Mouse (Mus musculus) neural tube, embryonic 14.5 days (tissue): ENCODE measurements around the gene Vmn1r90. TPM values are rescaled to one million over a fixed set of nuclear protein-coding genes. Genes with fewer than 3 reads are reported as not detected.
"Not testable (repeated sequence)": the region's sequence is repeated elsewhere in the genome, so short reads cannot be mapped to it uniquely, and the experiment has no call there.

ENCODE experiments used
- ATAC-seq: fragments of 200-750 bp; cut with Nextera tagmentation; 2 replicates; pipeline ENCODE4 v1.8.0; 2017; ENCODE audit warnings: low read depth, mild to moderate bottlenecking, moderate TSS enrichment, moderate library complexity
- H3K27ac ChIP-seq: fragments of 300-500 bp; sonication (generic); 2 replicates; pipeline ENCODE4 v1.5.1; 2014; ENCODE audit warnings: low read depth, mild to moderate bottlenecking, control low read depth, low read length, moderate library complexity, mixed read lengths
- H3K27me3 ChIP-seq: fragments of 300-500 bp; sonication (generic); 2 replicates; pipeline ENCODE4 v1.6.1; 2014; ENCODE audit warnings: low read length; ENCODE audit not compliant: control insufficient read depth, insufficient read depth
- H3K36me3 ChIP-seq: fragments of 300-500 bp; sonication (generic); 2 replicates; pipeline ENCODE4 v1.6.1; 2014; ENCODE audit warnings: low read length, mixed read lengths; ENCODE audit not compliant: control insufficient read depth, insufficient read depth
- H3K4me1 ChIP-seq: fragments of 300-500 bp; sonication (generic); 2 replicates; pipeline ENCODE4 v1.6.1; 2014; ENCODE audit warnings: low read length; ENCODE audit not compliant: control insufficient read depth, insufficient read depth
- H3K4me2 ChIP-seq: fragments of 300-500 bp; sonication (generic); 2 replicates; pipeline ENCODE4 v1.6.1; 2014; ENCODE audit warnings: mild to moderate bottlenecking, low read depth, low read length, control low read depth
- H3K4me3 ChIP-seq: fragments of 300-500 bp; sonication (generic); 2 replicates; pipeline ENCODE4 v1.5.1; 2014; ENCODE audit warnings: low read depth, low read length, control low read depth, mixed read lengths
- H3K9ac ChIP-seq: fragments of 300-500 bp; sonication (generic); replicated peaks from 2 replicates; pipeline ENCODE4 v1.6.1; 2014; ENCODE audit warnings: low read depth, mild to moderate bottlenecking, control low read depth, low read length, mixed read lengths
- H3K9me3 ChIP-seq: fragments of 300-500 bp; sonication (generic); 2 replicates; pipeline ENCODE4 v1.6.1; 2016; ENCODE audit warnings: low read length; ENCODE audit not compliant: control insufficient read depth
- WGBS: fragments of 180-500 bp; shearing (Covaris S2); extraction: QIAGEN DNeasy Blood & Tissue Kit; methylation state at CpG from one replicate; pipeline ENCODE4 v1.1.7; 2014; 5-methylcytosine and 5-hydroxymethylcytosine counted together
- polyA plus RNA-seq: library from polyadenylated mRNA; unstranded; fragments of >200 nt; fragmentation: Nextera tagmentation; extraction: Ambion mirVana; gene quantifications from 2 replicates; pipeline ENCODE4 v1.2.1, GENCODE M21; 2014

Vmn1r90 gene
- 0.70 and 0.72 TPM in 2 replicates for polyA plus RNA-seq

DNA sequence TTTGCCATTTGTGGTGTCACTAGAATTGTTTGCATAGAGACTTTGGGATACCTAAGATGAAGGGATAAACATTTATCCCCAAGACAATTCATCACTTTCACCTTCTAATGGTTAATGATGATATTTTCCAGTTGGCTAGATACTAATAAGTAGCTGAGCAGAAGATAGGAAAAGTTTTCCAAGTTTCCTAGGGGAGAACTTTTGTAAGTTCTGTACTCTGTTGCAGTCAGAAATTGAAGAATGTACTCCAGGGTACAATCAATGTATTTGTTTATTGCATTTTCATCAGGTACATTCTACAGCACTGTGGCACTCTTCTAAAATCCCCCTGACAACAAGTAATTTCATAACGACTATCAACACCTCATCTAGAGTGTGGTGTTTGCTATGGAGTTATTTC, at the start of gene Vmn1r90:
Gene Vmn1r90, minus strand, starts transcription at position 101 of the 400 bp plus-strand sequence.
- H3K4me3 ChIP-seq: no peak within 1 kb of the TSS

DNA sequence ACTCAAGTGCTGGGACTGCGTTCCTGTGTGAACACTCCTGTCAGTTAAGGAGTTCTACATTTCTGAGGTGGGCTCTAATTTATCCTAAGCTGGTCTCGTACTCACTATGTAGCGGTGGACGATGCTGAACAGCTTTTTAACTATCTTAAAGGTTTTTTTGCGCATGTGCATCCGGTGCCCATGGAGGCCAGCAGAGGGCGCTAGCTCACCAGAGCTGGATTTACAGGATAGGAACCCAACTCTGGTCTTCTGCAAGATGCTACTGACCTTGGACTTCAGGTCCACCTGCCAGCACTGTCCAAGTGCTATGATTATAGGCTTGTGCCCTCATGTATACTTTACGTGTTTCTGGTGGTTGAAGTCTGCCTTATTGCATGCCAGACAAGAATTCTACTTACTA, 29.7 kb upstream of the Vmn1r90 start:
- not testable (repeated sequence) for ATAC-seq, H3K4me3 ChIP-seq
- 60% methylated on average over 8 of the region's 8 CpGs for WGBS

More for the DNA sequence above, at the start of gene Vmn1r90:
- no peak within 1 kb of the TSS for H3K4me2 ChIP-seq
- no peaks in the 10 kb centered on the region for H3K4me1 ChIP-seq
- no peak within 1 kb of the TSS for H3K9ac ChIP-seq
- H3K27me3 ChIP-seq: no peaks in the 10 kb centered on the region
- no peak for ATAC-seq
- no peak within 1 kb of the TSS for H3K27ac ChIP-seq
- no peaks in the 10 kb centered on the region for H3K9me3 ChIP-seq
- H3K36me3 ChIP-seq: no peaks in the 10 kb centered on the region
- 82% methylated on average over 1 of the region's 1 CpGs for WGBS

DNA sequence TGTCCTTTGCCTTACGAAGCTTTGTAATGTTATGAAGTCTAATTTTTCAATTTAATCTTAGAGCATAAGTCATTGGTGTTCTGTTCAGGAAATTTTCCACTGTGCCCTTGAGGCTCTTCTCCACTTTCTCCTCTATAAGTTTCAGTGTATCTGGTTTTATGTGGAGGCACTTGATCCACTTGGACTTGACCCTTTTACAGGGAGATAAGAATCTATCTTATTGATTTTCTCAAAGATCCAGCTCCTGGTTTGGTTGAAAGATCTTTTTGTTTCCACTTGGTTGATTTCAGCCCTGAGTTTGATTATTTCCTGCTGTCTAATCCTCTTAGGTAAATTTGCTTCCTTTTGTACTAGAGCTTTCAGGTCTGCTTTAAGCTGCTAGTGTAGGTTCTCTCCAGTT, 11.0 kb downstream of the Vmn1r90 start:
- whole genome bisulfite sequencing: 88% methylated on average over 1 of the region's 1 CpGs
- no peaks in the 10 kb centered on the region for H3K4me1 ChIP-seq
- no peak overlapping the region for H3K4me2 ChIP-seq
- no peak overlapping the region for H3K4me3 ChIP-seq
- ATAC-seq: no peak
- H3K36me3 ChIP-seq: no peaks in the 10 kb centered on the region
- H3K27me3 ChIP-seq: no peaks in the 10 kb centered on the region
- no peak overlapping the region for H3K27ac ChIP-seq
- no peak overlapping the region for H3K9ac ChIP-seq
- no peaks in the 10 kb centered on the region; the same call in none of the 2 replicates for H3K9me3 ChIP-seq

More for the DNA sequence above, 29.7 kb upstream of the Vmn1r90 start:
- H3K4me2 ChIP-seq, H3K9me3 ChIP-seq, H3K9ac ChIP-seq, H3K36me3 ChIP-seq, H3K27me3 ChIP-seq, H3K4me1 ChIP-seq, H3K27ac ChIP-seq: not testable (repeated sequence)

DNA sequence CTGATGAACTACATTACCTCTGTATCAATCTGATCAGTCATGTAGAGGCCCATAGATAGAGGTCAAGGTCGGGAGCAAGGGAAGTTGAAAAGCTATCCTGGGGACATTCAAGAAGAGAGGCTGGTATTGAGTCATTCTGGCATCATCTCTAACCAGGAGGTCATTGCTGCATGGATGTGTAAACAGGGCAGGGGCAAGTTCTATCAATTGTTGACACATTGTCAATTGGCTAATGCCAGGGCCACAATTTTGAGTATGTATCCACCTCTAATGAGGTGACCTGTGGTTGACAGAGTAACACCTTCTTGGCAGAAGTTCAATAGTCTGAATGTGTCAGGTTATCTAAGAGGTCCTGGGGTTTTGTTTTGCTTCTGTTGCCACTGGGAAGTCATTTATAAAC, 38.0 kb downstream of the Vmn1r90 start:
- H3K4me2 ChIP-seq: no peak overlapping the region
- no peaks in the 10 kb centered on the region for H3K36me3 ChIP-seq
- H3K4me1 ChIP-seq: no peaks in the 10 kb centered on the region
- H3K9ac ChIP-seq: no peak overlapping the region
- peaks cover 15% of the 10 kb centered on the region for H3K9me3 ChIP-seq
- no peak overlapping the region for H3K27ac ChIP-seq
- no peak for ATAC-seq
- no peak overlapping the region for H3K4me3 ChIP-seq
- no peaks in the 10 kb centered on the region for H3K27me3 ChIP-seq
- WGBS: 58% methylated on average over 1 of the region's 1 CpGs

DNA sequence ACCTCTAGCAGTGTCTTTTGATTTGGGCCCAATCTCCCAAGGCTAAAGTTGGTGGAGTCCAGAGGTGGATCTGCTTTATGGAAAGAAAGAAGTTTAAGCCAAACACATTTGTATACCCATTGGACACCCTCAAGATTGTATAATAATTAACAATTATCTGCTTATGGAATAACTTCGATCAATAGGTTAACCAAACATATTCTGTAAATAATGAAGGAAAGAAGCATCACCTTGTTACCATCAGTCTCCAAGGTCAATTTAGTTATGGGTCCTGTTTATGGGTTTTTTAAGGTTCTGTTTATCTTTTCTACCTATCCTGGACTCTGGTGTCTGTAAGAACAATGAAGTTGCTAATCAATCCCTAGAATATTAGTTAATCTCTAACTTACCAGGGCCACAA, 40.7 kb downstream of the Vmn1r90 start:
- no peak overlapping the region for H3K27ac ChIP-seq
- no peaks in the 10 kb centered on the region for H3K36me3 ChIP-seq
- ATAC-seq: no peak
- peaks cover 15% of the 10 kb centered on the region for H3K9me3 ChIP-seq
- no peaks in the 10 kb centered on the region for H3K4me1 ChIP-seq
- H3K4me2 ChIP-seq: no peak overlapping the region
- H3K27me3 ChIP-seq: no peaks in the 10 kb centered on the region
- H3K4me3 ChIP-seq: no peak overlapping the region
- H3K9ac ChIP-seq: no peak overlapping the region
- WGBS: 93% methylated on average over 1 of the region's 1 CpGs

DNA sequence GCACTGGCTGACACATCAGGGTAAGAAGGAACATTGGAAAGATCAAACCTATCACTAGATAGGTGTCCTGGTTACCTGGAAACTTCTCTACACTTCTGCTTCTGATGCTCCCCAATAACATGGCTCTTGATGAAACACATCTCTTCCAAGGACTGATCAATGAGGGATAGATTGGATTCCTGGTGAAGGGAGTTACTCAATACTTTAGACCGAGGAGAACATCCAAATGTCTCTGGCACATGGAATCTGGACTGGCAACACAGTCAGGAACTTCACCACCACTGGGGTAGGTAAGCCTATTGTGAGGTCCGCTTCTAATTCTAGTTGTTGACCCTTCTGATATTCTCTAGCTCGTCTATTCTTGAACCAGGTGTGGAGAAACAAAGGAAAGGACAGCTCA, 45.0 kb downstream of the Vmn1r90 start:
- Histone ChIP-seq H3K9ac (no peak overlapping the region), H3K36me3 (no peaks in the 10 kb centered on the region), H3K4me3 (no peak overlapping the region), H3K9me3 (peaks cover 15% of the 10 kb centered on the region; the same call in 1 of the 2 replicates), H3K27me3 (no peaks in the 10 kb centered on the region), H3K4me1 (no peaks in the 10 kb centered on the region), H3K27ac (no peak overlapping the region), H3K4me2 (no peak overlapping the region)
- whole genome bisulfite sequencing: 68% methylated on average over 3 of the region's 3 CpGs
- no peak for ATAC-seq

Other genes with a start within 250 kb of the Vmn1r90 start
- gene Obox8, start 229.9 kb downstream of the Vmn1r90 start, polyA plus RNA-seq: not detected in 2 replicates
- gene Sult2a8, start 116.7 kb downstream of the Vmn1r90 start, polyA plus RNA-seq: not detected in 2 replicates
- gene Sult2a7, start 69.3 kb downstream of the Vmn1r90 start, polyA plus RNA-seq: not detected in 2 replicates
- gene Obox7, start 96.0 kb upstream of the Vmn1r90 start, polyA plus RNA-seq: not detected in 2 replicates